Mouse (Mus musculus) embryonic fibroblast, embryonic 13.5 days (primary cell): Measurements from ENCODE around the gene Taok1.

Experiments used
- CTCF ChIP-seq: IDR thresholded peaks from 2 replicates; pipeline ENCODE4 v1.5.1; 2011; ENCODE audit warnings: mild to moderate bottlenecking, control low read depth, low read length, moderate library complexity, borderline replicate concordance; ENCODE audit not compliant: insufficient read depth
- POLR2A ChIP-seq: IDR thresholded peaks from 2 replicates; pipeline ENCODE4 v1.6.1; 2011; ENCODE audit warnings: low read depth, mild to moderate bottlenecking, control low read depth, low read length, moderate library complexity

DNA sequence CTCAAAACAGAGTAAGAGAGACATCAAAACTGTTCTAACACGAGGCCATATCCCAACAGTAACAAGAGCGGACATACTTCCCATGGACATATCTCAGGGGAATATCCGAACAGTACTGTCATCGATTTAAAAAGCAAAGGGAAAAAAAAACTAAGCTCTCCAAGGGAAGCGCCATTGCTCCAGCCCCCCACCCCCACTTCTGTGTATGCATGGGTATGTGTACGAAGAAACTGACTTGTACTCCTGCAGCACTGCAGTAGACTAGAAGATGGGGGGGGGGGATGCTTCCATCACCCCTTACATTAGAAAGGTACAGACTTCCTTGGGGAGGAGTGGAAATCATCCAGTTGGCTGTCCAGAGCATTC, 1.2 kb downstream of the Taok1 start:
- TF ChIP-seq CTCF (no peak), POLR2A (no peak)
